ENCODE assay signal across 24 mouse cellular contexts in genomic region chr9:111739026-111739425, GRCm38 (mm10). TPM values are rescaled to one million over a fixed set of nuclear protein-coding genes. Genes with fewer than 3 reads are reported as not detected.
A peak's percentile ranks its signal among the peaks of the same experiment; 100 is the strongest.
DNase-seq lines count a peak whose midpoint lies in the region; ATAC-seq lines count a peak whose summit lies in the region.
"Had no signal": no experiment of that assay in that cellular context is flagged by ENCODE, and none has a peak within 500 bp of the region (broad histone marks: within the 10 kb centered on the region; RNA-seq: fewer than 3 reads in every experiment).

No protein-coding gene starts in this region.

- no peak overlapping the region for H3K27ac ChIP-seq in liver, embryonic 11.5 days (ENCODE audit: low read depth, low read length)
- no peak overlapping the region for H3K27ac ChIP-seq in intestine, embryonic 14.5 days (ENCODE audit: low read depth)
- H3K27ac ChIP-seq: forebrain, embryonic 10.5 days; stomach, embryonic 15.5 days had no signal

- peak; percentile 8 for DNase-seq in gastrocnemius, postnatal 10 days
- no peak for DNase-seq in gastrocnemius, adult 8-10 months (ENCODE audit: low spot score in 2 of 2)
- no peak for DNase-seq in liver, embryonic 11.5 days (ENCODE audit: low spot score)
- DNase-seq in liver (no peak), MN1 (ENCODE audit: low spot score) (peak; percentile 58)
- DNase-seq in intestine, embryonic 14.5 days (ENCODE audit: low spot score): no peak
- no peak for DNase-seq in ovary, postnatal 10 days (ENCODE audit: low spot score)
- no peak for DNase-seq in lung, postnatal 10 days
- DNase-seq: adrenal gland, adult 2 months; B cell, adult 2 months; cerebellum, adult 9-11 months; kidney, postnatal 25 days; layer of hippocampus, postnatal 36 days; lung, adult 2 months; lung, postnatal 36 days had no signal

- WGBS in liver, embryonic 11.5 days: 64% methylated on average over 3 of the region's 3 CpGs
- 57% methylated on average over 3 of the region's 3 CpGs for WGBS in intestine, embryonic 14.5 days

- no peak overlapping the region for H3K4me3 ChIP-seq in liver, embryonic 11.5 days (ENCODE audit: low read depth, low read length)
- H3K4me3 ChIP-seq in intestine, embryonic 14.5 days (ENCODE audit: low read depth, low read length): no peak overlapping the region
- H3K4me3 ChIP-seq: forebrain, embryonic 10.5 days; hindbrain, embryonic 12.5 days; limb, embryonic 13.5 days; megakaryocyte, embryonic 14.5 days; stomach, embryonic 15.5 days had no signal

- no peaks in the 10 kb centered on the region for H3K27me3 ChIP-seq in liver, embryonic 11.5 days (replicated peaks; ENCODE audit: control insufficient read depth, insufficient read depth, low read length)
- no peaks in the 10 kb centered on the region for H3K27me3 ChIP-seq in intestine, embryonic 14.5 days (replicated peaks; ENCODE audit: control insufficient read depth, insufficient read depth, low read length)
- H3K27me3 ChIP-seq: CH12.LX; hindbrain, embryonic 12.5 days; limb, embryonic 13.5 days; megakaryocyte, embryonic 14.5 days; stomach, embryonic 15.5 days had no signal

- no peak overlapping the region for H3K9ac ChIP-seq in liver, embryonic 11.5 days (ENCODE audit: low read depth, low read length)
- H3K9ac ChIP-seq in intestine, embryonic 14.5 days (ENCODE audit: low read length): no peak overlapping the region
- H3K9ac ChIP-seq: hindbrain, embryonic 12.5 days; limb, embryonic 13.5 days; stomach, embryonic 15.5 days had no signal

- H3K4me2 ChIP-seq in liver, embryonic 11.5 days: 0 out of 2 replicates have a peak overlapping the region, but pooled peaks have one; percentile 20
- no peak overlapping the region for H3K4me2 ChIP-seq in intestine, embryonic 14.5 days (ENCODE audit: low read length)
- H3K4me2 ChIP-seq: heart, embryonic 11.5 days; hindbrain, embryonic 12.5 days; stomach, embryonic 15.5 days had no signal

- ATAC-seq in liver, embryonic 11.5 days (replicated peaks; ENCODE audit: low FRiP score): no peak
- ATAC-seq in intestine, embryonic 14.5 days (replicated peaks; ENCODE audit: low FRiP score, low TSS enrichment, low read depth): 0 out of 2 replicates have a peak, but pooled peaks have one; percentile 32
- ATAC-seq: inflammation-experienced regulatory T-cells, adult 6 months had no signal

- no peaks in the 10 kb centered on the region for H3K36me3 ChIP-seq in liver, embryonic 11.5 days (ENCODE audit: control insufficient read depth, insufficient read depth, low read length)
- no peaks in the 10 kb centered on the region for H3K36me3 ChIP-seq in intestine, embryonic 14.5 days (ENCODE audit: control insufficient read depth, insufficient read depth, low read length)
- H3K36me3 ChIP-seq: forebrain, embryonic 10.5 days; G1E; hindbrain, embryonic 12.5 days; limb, embryonic 13.5 days; stomach, embryonic 15.5 days had no signal

- no peaks in the 10 kb centered on the region for H3K4me1 ChIP-seq in liver, embryonic 11.5 days (replicated peaks; ENCODE audit: control insufficient read depth, insufficient read depth, low read length)
- peaks cover 10% of the 10 kb centered on the region; the same call in 1 of the 2 replicates for H3K4me1 ChIP-seq in intestine, embryonic 14.5 days (replicated peaks; ENCODE audit: control insufficient read depth, insufficient read depth, low read length)
- H3K4me1 ChIP-seq: forebrain, embryonic 10.5 days; hindbrain, embryonic 12.5 days; megakaryocyte, embryonic 14.5 days had no signal

- no peaks in the 10 kb centered on the region for H3K9me3 ChIP-seq in liver, embryonic 11.5 days (ENCODE audit: control insufficient read depth, low read length)
- H3K9me3 ChIP-seq in intestine, embryonic 14.5 days (ENCODE audit: control insufficient read depth, low read length): no peaks in the 10 kb centered on the region
- H3K9me3 ChIP-seq: forebrain, embryonic 10.5 days; hindbrain, embryonic 12.5 days; limb, embryonic 13.5 days; stomach, embryonic 15.5 days had no signal

RNA-seq across cellular contexts. Expression of gene Stac, which starts 48.9 kb away (rescaled TPM):
- total RNA-seq in gastrocnemius, postnatal 10 days (2021): 1 to 10 TPM; 1.4 to 1.6 TPM
- total RNA-seq in gastrocnemius, adult 8-10 months (2022): under 1 TPM; 0.17 to 0.39 (median 0.36) TPM
- polyA plus RNA-seq in liver, embryonic 11.5 days (2014; fragmentation: Nextera tagmentation; extraction: Ambion mirVana): 0.58 and 0.69 TPM in 2 replicates
- polyA plus RNA-seq in intestine, embryonic 14.5 days (2014; fragmentation: Nextera tagmentation; extraction: Ambion mirVana): 2.4 and 2.7 TPM in 2 replicates
- total RNA-seq: CH12.LX had no signal
- polyA plus RNA-seq: G1E; inflammation-experienced regulatory T-cells, adult 6 months had no signal

Comparison
In these comparisons a context has a peak if more than half of its experiments do, and no peak if none do; other contexts are left out.
1. DNase-seq: peak in gastrocnemius, postnatal 10 days (single experiment) and MN1 (single experiment); none in gastrocnemius, adult 8-10 months (0 of 2), liver, embryonic 11.5 days (single experiment), liver (single experiment), intestine, embryonic 14.5 days (single experiment), ovary, postnatal 10 days (single experiment) and lung, postnatal 10 days (single experiment).